Mouse (Mus musculus) macrophage (primary cell): ENCODE results near the gene H3f3b. TPM values are rescaled to one million over a fixed set of nuclear protein-coding genes. Genes with fewer than 3 reads are reported as not detected.

Experiments used
- H3K27ac ChIP-seq: fragments of 350-480 bp; formaldehyde crosslinking; 2 replicates; pipeline ENCODE4 v1.9.0; 2021
- H3K36me3 ChIP-seq: fragments of 350-480 bp; formaldehyde crosslinking; 2 replicates; pipeline ENCODE4 v1.9.0; 2021; ENCODE audit errors: inconsistent target
- H3K4me3 ChIP-seq: fragments of 350-480 bp; formaldehyde crosslinking; 2 replicates; pipeline ENCODE4 v1.9.0; 2021; ENCODE audit errors: inconsistent target
- H3K79me2 ChIP-seq: fragments of 350-480 bp; formaldehyde crosslinking; 2 replicates; pipeline ENCODE4 v1.9.0; 2021; ENCODE audit errors: inconsistent target
- WGBS: methylation state at CpG from one replicate; pipeline ENCODE4 v1.1.7; 2026; ENCODE audit warnings: inconsistent platforms; ENCODE audit not compliant: missing documents; 5-methylcytosine and 5-hydroxymethylcytosine counted together
- polyA plus RNA-seq: library from polyadenylated mRNA; stranded (reverse); fragments of 250-400 nt; gene quantifications from 3 replicates; pipeline ENCODE4 v1.2.4, GENCODE M21; 2018; ENCODE audit warnings: inconsistent platforms

The H3f3b gene
- polyA plus RNA-seq, 1 experiment from 2014 or later: 693 TPM

DNA sequence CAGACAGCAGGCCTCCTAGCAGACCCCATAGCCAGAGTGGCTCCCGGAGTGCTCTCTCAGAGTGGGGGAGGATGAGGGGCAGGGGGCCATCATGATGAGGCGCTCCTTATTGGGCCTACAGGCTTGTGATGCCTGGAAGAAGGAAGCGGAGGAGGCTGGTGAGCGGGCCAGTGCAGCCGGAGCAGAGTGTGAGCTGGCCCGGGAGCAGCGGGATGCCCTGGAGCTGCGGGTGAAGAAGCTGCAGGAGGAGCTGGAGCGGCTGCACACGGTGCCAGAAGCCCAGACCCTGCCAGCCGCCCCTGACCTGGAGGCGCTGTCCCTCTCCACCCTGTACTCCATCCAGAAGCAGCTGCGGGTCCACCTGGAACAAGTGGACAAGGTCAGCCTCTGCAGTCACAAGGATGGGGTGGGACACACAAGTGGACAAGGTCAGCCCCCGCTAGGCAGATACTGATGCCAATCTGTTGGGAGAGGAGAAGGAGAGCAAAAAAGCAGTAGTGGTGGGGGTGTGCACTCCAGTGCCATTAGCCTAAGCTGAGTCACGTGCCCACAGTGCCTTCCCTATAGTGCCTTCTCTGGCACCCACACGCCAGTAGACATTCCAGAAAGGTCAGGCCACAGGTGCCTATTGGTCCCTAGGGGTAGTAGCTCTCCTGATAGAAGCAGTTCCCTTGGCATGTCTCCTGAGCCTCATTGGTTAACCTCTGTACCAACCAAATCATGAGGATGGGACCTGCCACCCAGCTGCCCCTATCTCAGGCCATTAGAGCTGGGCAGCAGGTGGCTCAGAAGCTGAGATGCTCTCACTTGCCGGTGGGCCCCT lies 31.3 kb upstream of the H3f3b start:
- no peaks in the 10 kb centered on the region for H3K79me2 ChIP-seq
- H3K4me3 ChIP-seq: no peak overlapping the region
- WGBS: 97% methylated on average over 16 of the region's 17 CpGs
- peaks cover 85% of the 10 kb centered on the region for H3K36me3 ChIP-seq
- no peak overlapping the region for H3K27ac ChIP-seq

DNA sequence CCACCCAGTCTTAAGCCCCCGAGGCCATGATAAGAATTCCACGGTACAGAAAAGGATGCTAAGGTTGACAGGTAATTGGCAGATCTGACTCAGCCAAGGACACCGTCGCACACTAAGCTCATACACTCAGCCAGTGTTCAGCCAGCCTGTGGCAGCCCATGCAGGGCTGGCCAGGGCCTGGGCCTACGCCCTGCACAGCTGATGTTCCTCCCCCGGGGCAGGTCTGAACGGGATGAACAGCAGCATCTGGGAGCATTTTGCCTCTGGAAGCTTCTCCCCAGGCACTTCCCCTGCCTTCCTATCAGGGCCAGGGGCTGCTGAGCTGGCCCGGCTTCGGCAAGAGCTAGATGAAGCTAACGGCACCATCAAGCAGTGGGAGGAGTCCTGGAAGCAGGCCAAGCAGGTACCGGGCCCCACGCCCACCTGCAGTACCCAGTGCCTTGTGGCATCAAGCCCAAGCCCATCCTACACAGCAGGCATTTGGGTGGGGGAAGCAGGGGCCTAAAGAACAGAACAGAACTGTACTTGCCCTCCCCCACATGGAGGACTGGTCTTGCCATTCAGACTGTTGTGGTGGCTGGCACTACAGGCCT lies 30.4 kb upstream of the H3f3b start:
- no peak overlapping the region for H3K27ac ChIP-seq
- no peaks in the 10 kb centered on the region for H3K79me2 ChIP-seq
- peaks cover 86% of the 10 kb centered on the region for H3K36me3 ChIP-seq
- 89% methylated on average over 11 of the region's 12 CpGs for WGBS
- no peak overlapping the region for H3K4me3 ChIP-seq

DNA sequence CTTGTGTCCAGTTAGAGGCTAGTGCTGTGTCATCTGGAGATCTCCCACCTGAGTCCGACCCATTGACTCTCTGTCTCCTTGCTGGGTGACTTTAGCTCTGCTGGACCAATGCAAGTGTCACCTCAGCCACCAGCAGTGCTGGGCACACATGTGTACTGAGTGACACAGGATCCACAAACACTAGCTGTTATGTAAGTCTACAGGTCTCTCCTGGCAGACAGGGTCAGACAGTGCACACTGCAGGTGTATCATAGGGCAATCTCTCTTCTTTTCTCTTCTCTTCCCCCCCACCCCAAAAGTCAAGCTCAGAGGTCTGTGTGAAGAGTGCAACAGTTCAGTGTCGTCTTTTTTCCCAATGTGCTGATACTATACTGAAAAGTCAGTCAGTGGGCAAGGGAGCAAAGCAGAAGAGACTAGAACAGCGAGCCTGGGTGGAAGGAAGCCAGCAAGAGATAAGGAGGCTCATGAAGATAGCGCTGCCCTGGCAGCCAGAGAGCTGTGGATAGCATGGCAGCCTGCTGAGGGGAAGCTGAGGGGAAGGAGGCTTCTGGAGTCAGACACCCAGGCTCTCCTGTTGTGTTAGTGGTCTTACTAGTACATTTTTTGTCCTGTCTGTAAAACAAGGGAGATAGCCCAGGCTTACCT lies 29.6 kb upstream of the H3f3b start:
- H3K4me3 ChIP-seq: no peak overlapping the region
- peaks cover 86% of the 10 kb centered on the region for H3K36me3 ChIP-seq
- WGBS: 89% methylated on average over 4 of the region's 4 CpGs
- no peak overlapping the region for H3K27ac ChIP-seq
- no peaks in the 10 kb centered on the region for H3K79me2 ChIP-seq

DNA sequence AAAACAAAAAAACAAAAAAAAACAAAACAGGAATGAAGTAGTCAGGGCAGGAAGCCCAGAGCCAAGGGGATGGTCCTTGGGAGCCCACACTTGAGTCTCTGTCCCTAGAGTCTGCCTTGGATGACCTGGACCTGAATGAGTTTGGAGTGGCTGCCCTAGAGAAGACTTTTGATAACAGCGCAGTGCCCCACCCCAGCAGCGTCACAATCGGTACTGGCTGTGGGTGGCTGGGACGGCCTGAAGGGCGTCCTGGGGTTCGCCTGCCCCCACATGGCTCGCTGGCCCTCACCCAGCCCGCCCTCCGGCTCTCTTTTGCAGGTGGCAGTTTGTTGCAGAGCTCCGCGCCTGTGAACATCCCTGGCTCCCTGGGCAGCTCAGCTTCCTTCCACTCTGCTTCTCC lies 28.1 kb upstream of the H3f3b start:
- WGBS: 94% methylated on average over 11 of the region's 11 CpGs
- Histone ChIP-seq H3K4me3 (no peak overlapping the region), H3K36me3 (peaks cover 86% of the 10 kb centered on the region), H3K27ac (no peak overlapping the region), H3K79me2 (no peaks in the 10 kb centered on the region)

DNA sequence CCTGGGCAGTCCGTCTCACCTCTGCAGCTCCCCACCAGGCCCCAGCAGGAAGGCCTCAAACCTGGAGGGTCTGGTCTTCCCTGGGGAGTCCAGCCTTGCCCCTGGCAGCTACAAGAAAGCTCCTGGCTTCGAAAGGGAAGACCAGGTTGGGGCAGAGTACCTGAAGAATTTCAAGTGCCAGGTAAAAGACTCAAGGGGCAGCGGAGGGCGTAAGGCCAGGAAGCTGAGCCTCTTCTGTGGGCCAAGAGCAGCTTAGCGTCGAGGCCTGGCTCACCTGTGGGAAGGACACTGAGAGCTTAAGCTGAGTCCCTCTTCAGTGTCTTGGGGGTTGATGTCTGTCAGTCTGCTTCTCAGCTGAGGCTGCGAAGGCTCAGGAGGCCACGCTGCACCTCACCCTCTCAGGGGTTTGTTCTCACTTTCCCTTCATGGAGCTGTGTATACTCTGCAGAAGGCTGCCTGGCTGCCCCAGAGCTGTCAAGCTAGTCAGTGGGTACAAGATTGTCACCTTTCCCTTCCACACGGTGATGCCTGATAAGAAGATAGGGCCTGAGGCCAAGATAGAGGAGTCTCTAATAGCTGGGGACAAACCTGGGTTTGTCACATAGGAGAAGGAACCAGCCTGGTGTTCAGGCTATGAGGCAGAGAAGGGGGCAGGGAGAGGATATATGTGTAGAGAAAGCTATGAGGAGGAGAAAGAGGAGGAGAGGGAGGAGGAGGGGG lies 25.9 kb upstream of the H3f3b start:
- Histone ChIP-seq H3K36me3 (peaks cover 93% of the 10 kb centered on the region), H3K79me2 (no peaks in the 10 kb centered on the region), H3K4me3 (no peak overlapping the region), H3K27ac (no peak overlapping the region)
- WGBS: 94% methylated on average over 9 of the region's 9 CpGs

DNA sequence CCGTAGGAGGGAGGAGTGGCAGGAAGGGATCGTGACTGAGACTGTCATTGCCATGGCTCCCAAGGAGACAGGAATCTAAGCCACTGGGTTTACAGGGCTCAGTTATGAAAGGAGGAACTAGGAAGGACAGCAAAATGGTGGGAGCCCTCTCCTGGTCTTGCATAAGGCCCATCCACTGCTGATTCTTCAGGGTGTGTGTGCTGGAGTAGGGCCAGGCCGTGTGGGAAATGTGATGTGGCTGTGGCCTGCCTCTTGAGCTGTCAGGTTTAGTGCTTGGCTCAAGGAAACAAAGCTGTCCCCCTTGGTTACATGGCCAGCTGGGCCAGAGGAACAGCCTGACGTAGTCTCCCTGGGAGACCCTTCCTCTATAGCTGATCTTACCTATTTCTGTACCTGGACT lies 22.4 kb upstream of the H3f3b start:
- Histone ChIP-seq H3K27ac (no peak overlapping the region), H3K36me3 (peaks cover 93% of the 10 kb centered on the region), H3K79me2 (peaks cover 10% of the 10 kb centered on the region; the same call in 1 of the 2 replicates), H3K4me3 (no peak overlapping the region)
- 92% methylated on average over 4 of the region's 4 CpGs for WGBS

DNA sequence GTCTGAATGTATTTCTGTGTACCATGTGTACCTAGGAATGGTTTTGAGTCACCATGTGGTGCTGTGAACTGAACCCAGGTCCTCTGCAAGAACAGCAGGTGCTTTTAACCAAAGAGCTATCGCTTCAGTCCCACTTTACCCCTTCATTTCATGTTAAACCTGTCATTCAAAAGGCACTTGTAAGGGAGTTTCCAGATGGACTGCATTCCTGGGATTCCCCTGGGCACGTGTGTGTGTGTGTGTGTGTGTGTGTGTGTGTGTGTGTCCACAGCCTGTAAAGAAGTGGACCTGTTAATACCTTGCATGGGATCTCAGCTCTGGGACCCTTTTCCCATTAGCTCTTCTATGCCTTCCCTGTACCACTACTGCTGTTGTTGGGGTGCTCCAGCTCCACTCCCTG lies 21.8 kb upstream of the H3f3b start:
- Histone ChIP-seq H3K4me3 (no peak overlapping the region), H3K27ac (no peak overlapping the region), H3K36me3 (peaks cover 92% of the 10 kb centered on the region), H3K79me2 (peaks cover 16% of the 10 kb centered on the region; the same call in 1 of the 2 replicates)
- no CpG with 5 or more reads among the region's 2 CpGs for WGBS

DNA sequence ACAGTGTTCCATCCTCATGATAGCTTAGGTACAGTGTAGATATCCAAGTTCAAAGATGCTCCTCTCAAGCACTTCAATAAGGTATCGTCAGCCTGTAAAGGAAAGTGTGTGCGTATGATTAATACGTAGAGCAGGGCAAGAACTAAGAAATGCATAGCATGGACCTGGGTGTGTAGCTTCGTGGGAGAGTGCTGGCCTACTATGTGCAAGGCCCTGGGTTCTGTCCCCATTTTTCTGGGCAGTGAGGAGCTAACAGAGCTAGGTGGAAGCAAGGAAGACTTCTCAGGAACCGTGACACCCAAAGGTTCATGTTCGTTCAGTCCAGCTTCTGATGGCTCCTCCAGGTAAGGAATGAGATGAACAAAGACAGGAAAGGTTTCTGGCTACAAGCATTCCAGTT lies 17.4 kb upstream of the H3f3b start:
- no peak overlapping the region for H3K27ac ChIP-seq
- H3K79me2 ChIP-seq: peaks cover 59% of the 10 kb centered on the region
- WGBS: 91% methylated on average over 6 of the region's 6 CpGs
- H3K36me3 ChIP-seq: peaks cover 67% of the 10 kb centered on the region
- no peak overlapping the region for H3K4me3 ChIP-seq

DNA sequence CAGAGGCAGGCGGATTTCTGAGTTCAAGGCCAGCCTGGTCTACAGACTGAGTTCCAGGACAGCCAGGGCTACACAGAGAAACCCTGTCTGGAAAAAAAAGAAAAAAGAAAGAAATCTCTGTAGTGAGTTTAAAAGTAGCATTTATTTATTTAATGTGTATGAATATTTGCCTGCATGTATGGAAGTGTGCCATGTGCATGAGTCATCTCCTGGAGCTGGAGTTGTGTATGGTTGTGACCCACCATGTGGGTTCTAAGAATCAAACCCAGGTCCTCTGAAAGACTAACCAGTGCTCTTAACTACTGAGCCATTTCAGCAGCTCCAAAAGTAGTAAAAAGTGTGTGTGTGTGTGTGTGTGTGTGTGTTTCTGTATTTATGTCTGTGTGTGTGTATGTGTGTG lies 15.5 kb upstream of the H3f3b start:
- WGBS: 100% methylated on average over 1 of the region's 1 CpGs
- no peak overlapping the region for H3K4me3 ChIP-seq
- H3K79me2 ChIP-seq: peaks cover 78% of the 10 kb centered on the region
- H3K27ac ChIP-seq: no peak overlapping the region
- H3K36me3 ChIP-seq: peaks cover 65% of the 10 kb centered on the region

DNA sequence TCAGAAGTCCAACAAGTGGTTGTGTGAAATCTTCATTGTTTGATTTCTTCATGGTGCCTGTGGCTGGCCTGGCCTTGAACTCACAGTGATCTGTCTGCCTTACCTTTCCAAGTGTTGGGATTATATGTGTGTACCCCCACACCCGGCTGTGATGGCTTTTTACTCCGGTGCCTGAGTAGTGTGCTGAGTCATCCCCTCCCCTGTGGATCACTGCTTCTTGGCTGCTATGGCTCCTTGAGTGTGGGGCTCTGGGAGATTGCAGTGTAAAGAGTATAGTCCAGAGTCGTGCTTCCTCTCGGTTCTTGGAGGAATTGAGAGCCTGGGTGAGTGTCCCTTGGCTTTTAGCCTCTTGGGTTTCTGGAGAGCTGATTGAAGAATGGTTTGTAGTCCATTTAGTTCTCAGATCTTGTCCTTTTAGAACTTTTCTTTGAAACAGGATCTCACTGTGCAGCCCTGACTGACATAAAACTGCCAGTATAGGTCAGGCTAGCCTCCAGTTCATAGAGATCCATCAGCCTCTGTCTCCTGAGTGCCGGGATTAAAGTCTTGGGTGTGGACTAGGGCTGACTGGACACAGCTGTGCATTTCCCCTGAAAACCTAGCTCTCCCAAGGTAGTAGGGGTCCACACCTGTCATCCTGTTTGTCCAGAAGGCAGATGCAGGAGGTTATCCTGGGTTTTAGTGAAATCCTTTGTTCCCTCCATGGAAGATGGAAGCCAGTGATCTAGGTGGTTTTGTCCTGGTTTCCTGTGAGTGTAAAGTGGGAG lies 14.8 kb upstream of the H3f3b start:
- Histone ChIP-seq H3K27ac (no peak overlapping the region), H3K79me2 (peaks cover 85% of the 10 kb centered on the region), H3K36me3 (peaks cover 59% of the 10 kb centered on the region), H3K4me3 (no peak overlapping the region)
- 86% methylated on average over 5 of the region's 5 CpGs for WGBS

DNA sequence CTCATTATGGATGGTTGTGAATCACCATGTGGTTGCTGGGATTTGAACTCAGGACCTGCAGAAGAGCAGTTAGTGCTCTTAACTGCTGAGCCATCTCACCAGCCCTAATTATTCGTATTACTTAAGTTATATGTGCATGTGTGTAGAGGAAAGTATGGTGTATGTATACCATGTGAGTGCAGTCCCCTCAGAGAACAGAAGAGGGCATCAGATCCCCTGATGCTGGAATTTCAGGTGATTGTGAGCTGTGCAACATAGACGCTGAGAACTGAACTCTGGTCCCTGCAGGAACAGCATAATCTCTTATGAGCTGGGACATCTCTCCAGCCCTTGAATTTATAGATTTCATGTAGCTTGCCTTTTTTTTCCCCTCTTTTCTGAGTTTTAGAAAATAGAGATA lies 14.1 kb upstream of the H3f3b start:
- peaks cover 52% of the 10 kb centered on the region for H3K36me3 ChIP-seq
- WGBS: 100% methylated on average over 2 of the region's 2 CpGs
- peaks cover 92% of the 10 kb centered on the region for H3K79me2 ChIP-seq
- no peak overlapping the region for H3K4me3 ChIP-seq
- H3K27ac ChIP-seq: no peak overlapping the region

DNA sequence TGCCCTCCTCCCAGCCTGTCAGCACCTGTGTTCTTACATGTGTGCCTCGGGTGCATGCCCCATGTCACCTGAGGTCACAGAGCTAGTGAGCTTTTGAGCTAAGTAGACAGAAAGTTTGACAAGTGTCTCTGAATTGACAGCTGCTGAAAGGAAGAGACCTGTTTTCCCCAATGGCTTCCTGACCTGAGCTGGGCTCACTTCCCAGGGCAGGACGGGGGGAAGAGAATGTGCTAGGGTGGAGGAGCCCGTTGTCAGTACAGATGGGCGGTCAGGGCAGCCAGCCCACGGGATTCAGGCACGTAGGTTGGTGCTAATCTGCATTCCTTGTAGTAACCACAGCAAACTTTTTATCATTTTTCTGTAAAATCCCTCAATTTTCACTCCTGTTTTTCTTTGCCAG lies 12.8 kb upstream of the H3f3b start:
- no peak overlapping the region for H3K27ac ChIP-seq
- peaks cover 46% of the 10 kb centered on the region for H3K36me3 ChIP-seq
- H3K4me3 ChIP-seq: no peak overlapping the region
- 95% methylated on average over 6 of the region's 6 CpGs for WGBS
- peaks cover 99% of the 10 kb centered on the region for H3K79me2 ChIP-seq

DNA sequence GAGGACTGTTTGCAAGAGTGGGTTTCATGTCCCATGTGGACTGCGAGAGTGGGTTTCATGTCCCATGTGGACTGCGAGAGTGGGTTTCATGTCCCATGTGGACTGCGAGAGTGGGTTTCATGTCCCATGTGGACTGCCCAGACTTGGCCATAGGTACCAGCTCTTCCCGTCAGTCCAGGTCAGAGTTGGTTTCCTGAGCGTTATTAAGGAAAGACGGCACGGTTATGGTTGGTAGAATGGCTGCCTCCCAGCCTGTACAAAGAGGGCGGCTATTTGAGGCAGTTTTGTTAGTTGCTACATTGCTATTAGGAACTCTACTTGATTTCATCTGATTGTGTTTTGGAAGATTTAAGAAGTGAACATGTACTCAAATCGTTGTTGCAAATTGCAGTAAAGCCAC lies 10.1 kb upstream of the H3f3b start:
- WGBS: 95% methylated on average over 8 of the region's 9 CpGs
- Histone ChIP-seq H3K4me3 (no peak overlapping the region), H3K36me3 (peaks cover 36% of the 10 kb centered on the region), H3K79me2 (peaks cover 99% of the 10 kb centered on the region), H3K27ac (no peak overlapping the region)

DNA sequence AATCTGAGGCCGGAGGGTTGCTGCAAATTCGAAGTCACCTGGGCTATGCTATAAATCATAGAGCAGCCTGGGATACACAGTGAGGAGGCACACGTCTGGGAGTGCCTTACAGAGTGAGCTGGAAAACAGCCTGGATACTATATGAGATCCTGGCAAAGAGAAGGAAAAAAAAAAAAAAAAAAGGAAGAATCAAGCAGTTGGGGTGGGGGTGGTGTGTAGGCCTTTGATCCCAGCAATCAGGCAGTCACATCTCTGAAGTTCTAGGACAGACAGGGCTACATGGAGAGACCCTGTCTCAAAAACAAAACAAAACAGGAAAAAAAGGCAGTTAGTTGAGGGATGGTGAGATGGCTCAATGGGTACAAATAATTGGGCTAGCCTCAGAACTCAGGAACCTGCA lies 8.9 kb upstream of the H3f3b start:
- Histone ChIP-seq H3K4me3 (no peak overlapping the region), H3K79me2 (peaks cover 99% of the 10 kb centered on the region), H3K27ac (no peak overlapping the region), H3K36me3 (peaks cover 29% of the 10 kb centered on the region)
- WGBS: 100% methylated on average over 2 of the region's 3 CpGs
